Mouse (Mus musculus): ENCODE data around the gene Fam187b.

- no peak for TF ChIP-seq CTCF (IDR thresholded peaks at IDR 0.05; ENCODE audit: control insufficient read depth, insufficient read depth, low read length)
- TF ChIP-seq POLR2A (IDR thresholded peaks at IDR 0.05; ENCODE audit: borderline replicate concordance, control insufficient read depth, low read depth, low read length), result no peak
Observed at GRCm38 (mm10) chr7:31017104-31017901, 43.7 kb downstream of the Fam187b start.
